Mouse (Mus musculus): ENCODE data around the gene Psenen. TPM values are rescaled to one million over a fixed set of nuclear protein-coding genes. Genes with fewer than 3 reads are reported as not detected.

The Psenen gene
- polyA plus RNA-seq, 1 experiment, result 223 TPM

DNA sequence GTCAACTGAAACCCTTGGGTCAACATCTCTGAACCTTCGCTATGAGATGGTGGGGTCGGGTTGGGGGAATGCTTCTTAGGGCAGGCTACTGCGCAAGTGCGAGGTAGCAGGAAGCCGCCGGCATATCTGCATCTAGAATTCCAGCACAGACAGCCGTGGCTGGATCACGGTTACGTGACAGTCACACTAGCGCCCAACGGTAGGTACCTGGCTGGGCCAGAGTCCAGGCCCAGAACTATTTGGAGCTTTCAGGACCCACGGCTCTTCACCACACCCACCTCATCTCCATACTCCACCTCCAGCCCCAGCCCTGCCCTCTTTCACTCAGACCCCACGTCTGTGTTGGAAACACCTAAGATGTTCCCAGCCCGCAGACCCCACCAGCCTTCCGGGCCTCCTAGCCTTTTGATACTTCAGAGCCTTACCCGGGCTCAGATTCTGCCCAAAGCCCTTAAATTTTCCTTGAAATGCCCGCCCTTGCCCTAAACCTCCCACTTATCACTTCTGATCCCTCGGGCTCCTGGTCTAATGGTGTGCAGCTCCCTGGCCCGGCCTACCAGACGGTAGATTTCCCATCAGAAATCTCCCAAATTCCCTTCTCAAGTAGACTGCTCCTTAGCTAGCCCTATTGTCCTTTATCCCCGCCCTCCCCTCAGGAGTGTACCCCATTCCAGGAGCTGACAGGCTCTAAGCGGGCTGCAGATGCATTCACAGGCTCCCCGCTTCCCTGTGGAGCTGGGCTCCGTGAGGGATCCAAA is 48.2 kb downstream of the Psenen start:
- Histone ChIP-seq H3K27ac (ENCODE audit: insufficient read depth, low read depth, low read length) (no peak overlapping the region), H3K36me3 (ENCODE audit: control insufficient read depth, insufficient read depth, low read length) (no peaks in the 10 kb centered on the region), H3K4me1 (ENCODE audit: control insufficient read depth, insufficient read depth, low read length) (no peaks in the 10 kb centered on the region), H3K27me3 (replicated peaks; ENCODE audit: control insufficient read depth, insufficient read depth, low read length) (no peaks in the 10 kb centered on the region), H3K4me3 (ENCODE audit: insufficient read depth, low read depth, low read length) (no peak overlapping the region)
- 59% methylated on average over 24 of the region's 24 CpGs for WGBS
- DNase-seq, result peak; percentile 23
- TF ChIP-seq POLR2A (IDR thresholded peaks at IDR 0.05; ENCODE audit: low read depth, low read length) (no peak), CTCF (conservative IDR thresholded peaks at IDR 0.05; ENCODE audit: insufficient read depth, insufficient read length, low read depth, low read length) (no peak)

Other genes starting within 250 kb of the Psenen start
- 162 and 170 TPM in 2 replicates for gene Syne4, start 248.8 kb downstream of the Psenen start, polyA plus RNA-seq (2012; rRNA removed)
- gene E130208F15Rik, start 241.9 kb downstream of the Psenen start, polyA plus RNA-seq (2012; rRNA removed), result 0.42 and 1.1 TPM in 2 replicates
- gene Sdhaf1, start 239.7 kb downstream of the Psenen start, polyA plus RNA-seq (2012; rRNA removed), result 26.4 and 27.3 TPM in 2 replicates
- 9.6 and 11.6 TPM in 2 replicates for gene Lrfn3, start 200.9 kb downstream of the Psenen start, polyA plus RNA-seq (2012; rRNA removed)
- gene Tyrobp, start 149.9 kb downstream of the Psenen start, polyA plus RNA-seq (2012; rRNA removed), result 51.3 and 83.0 TPM in 2 replicates
- gene Hcst, start 143.8 kb downstream of the Psenen start, polyA plus RNA-seq (2012; rRNA removed), result 3.7 and 12.0 TPM in 2 replicates
- 1.8 and 3.1 TPM in 2 replicates for gene Nfkbid, start 141.9 kb downstream of the Psenen start, polyA plus RNA-seq (2012; rRNA removed)
- gene Aplp1, start 118.1 kb downstream of the Psenen start, polyA plus RNA-seq (2012; rRNA removed), result 13.0 and 14.2 TPM in 2 replicates
- 0.30 and 0.33 TPM in 2 replicates for gene Kirrel2, start 105.9 kb downstream of the Psenen start, polyA plus RNA-seq (2012; rRNA removed)
- 39.9 and 41.1 TPM in 2 replicates for gene Nphs1, start 105.3 kb downstream of the Psenen start, polyA plus RNA-seq (2012; rRNA removed)
- gene Prodh2, start 70.0 kb downstream of the Psenen start, polyA plus RNA-seq (2012; rRNA removed), result 218 and 246 TPM in 2 replicates
- 7.4 and 7.8 TPM in 2 replicates for gene Arhgap33, start 28.6 kb downstream of the Psenen start, polyA plus RNA-seq (2012; rRNA removed)
- gene Hspb6, start 11.4 kb downstream of the Psenen start, polyA plus RNA-seq (2012; rRNA removed), result 21.6 and 50.4 TPM in 2 replicates
- 7.1 and 8.5 TPM in 2 replicates for gene Proser3, start 11.3 kb downstream of the Psenen start, polyA plus RNA-seq (2012; rRNA removed)
- 29.0 and 33.8 TPM in 2 replicates for gene Lin37, start 3.8 kb downstream of the Psenen start, polyA plus RNA-seq (2012; rRNA removed)
- gene U2af1l4, start 326 bp downstream of the Psenen start, polyA plus RNA-seq (2012; rRNA removed), result 47.9 and 54.5 TPM in 2 replicates
- gene Gm49396, start 283 bp downstream of the Psenen start, polyA plus RNA-seq (2012; rRNA removed), result 1.5 and 1.9 TPM in 2 replicates
- gene Igflr1, start 1.8 kb upstream of the Psenen start, polyA plus RNA-seq (2012; rRNA removed), result 5.2 and 5.4 TPM in 2 replicates
- gene Kmt2b, start 25.1 kb upstream of the Psenen start, polyA plus RNA-seq (2012; rRNA removed), result 26.7 and 31.6 TPM in 2 replicates
- gene Zbtb32, start 35.3 kb upstream of the Psenen start, polyA plus RNA-seq (2012; rRNA removed), result 1.3 and 1.4 TPM in 2 replicates
- 23.6 and 34.5 TPM in 2 replicates for gene Upk1a, start 49.2 kb upstream of the Psenen start, polyA plus RNA-seq (2012; rRNA removed)
- 1,228 and 1,575 TPM in 2 replicates for gene Cox6b1, start 62.5 kb upstream of the Psenen start, polyA plus RNA-seq (2012; rRNA removed)
- not detected in 2 replicates for gene Etv2, start 72.2 kb upstream of the Psenen start, polyA plus RNA-seq (2012; rRNA removed)
- gene Rbm42, start 86.7 kb upstream of the Psenen start, polyA plus RNA-seq (2012; rRNA removed), result 46.0 and 51.4 TPM in 2 replicates
- gene Haus5, start 101.4 kb upstream of the Psenen start, polyA plus RNA-seq (2012; rRNA removed), result 8.9 and 9.1 TPM in 2 replicates
- gene Pmis2, start 108.0 kb upstream of the Psenen start, polyA plus RNA-seq (2012; rRNA removed), result not detected in 2 replicates
- 0.96 and 1.4 TPM in 2 replicates for gene 2200002J24Rik, start 135.3 kb upstream of the Psenen start, polyA plus RNA-seq (2012; rRNA removed)
- 33.1 and 39.1 TPM in 2 replicates for gene Atp4a, start 148.6 kb upstream of the Psenen start, polyA plus RNA-seq (2012; rRNA removed)
- gene Tmem147, start 165.9 kb upstream of the Psenen start, polyA plus RNA-seq (2012; rRNA removed), result 457 and 511 TPM in 2 replicates
- gene Gapdhs, start 180.1 kb upstream of the Psenen start, polyA plus RNA-seq (2012; rRNA removed), result 0.31 and 0.86 TPM in 2 replicates
- gene Sbsn, start 187.8 kb upstream of the Psenen start, polyA plus RNA-seq (2012; rRNA removed), result 1.4 and 1.9 TPM in 2 replicates
- 2.1 and 2.2 TPM in 2 replicates for gene Dmkn, start 200.1 kb upstream of the Psenen start, polyA plus RNA-seq (2012; rRNA removed)
- gene Krtdap, start 224.3 kb upstream of the Psenen start, polyA plus RNA-seq (2012; rRNA removed), result 0.50 TPM in 1 of 2 replicates, not detected in the other

All from kidney, adult 2 months (tissue).